Mouse (Mus musculus) stomach, embryonic 14.5 days (tissue): Measurements from ENCODE around the gene Fli1. TPM values are rescaled to one million over a fixed set of nuclear protein-coding genes. Genes with fewer than 3 reads are reported as not detected.

Experiments
- ATAC-seq: fragments of 200-750 bp; cut with Nextera tagmentation; 2 replicates; pipeline ENCODE4 v1.8.0; 2017; ENCODE audit warnings: low read depth, moderate TSS enrichment; ENCODE audit not compliant: insufficient number of reproducible peaks, insufficient read depth, low FRiP score
- H3K27ac ChIP-seq: fragments of 300-500 bp; sonication (generic); 2 replicates; pipeline ENCODE4 v1.5.1; 2014; ENCODE audit warnings: mild to moderate bottlenecking, low read length, moderate library complexity, mixed read lengths
- H3K27me3 ChIP-seq: fragments of 300-500 bp; sonication (generic); 2 replicates; pipeline ENCODE4 v1.6.1; 2014; ENCODE audit warnings: low read length, control low read depth, mixed read lengths; ENCODE audit not compliant: control insufficient read depth, insufficient read depth
- H3K36me3 ChIP-seq: fragments of 300-500 bp; sonication (generic); 2 replicates; pipeline ENCODE4 v1.6.1; 2014; ENCODE audit warnings: mild to moderate bottlenecking, control low read depth, low read length, moderate library complexity, mixed read lengths; ENCODE audit not compliant: control insufficient read depth, insufficient read depth
- H3K4me1 ChIP-seq: fragments of 300-500 bp; sonication (generic); 2 replicates; pipeline ENCODE4 v1.6.1; 2014; ENCODE audit warnings: low read length, control low read depth, mixed read lengths; ENCODE audit not compliant: control insufficient read depth, insufficient read depth
- H3K4me2 ChIP-seq: fragments of 300-500 bp; sonication (generic); replicated peaks from 2 replicates; pipeline ENCODE4 v1.6.1; 2014; ENCODE audit warnings: low read depth, low read length, control low read depth
- H3K4me3 ChIP-seq: fragments of 300-500 bp; sonication (generic); 2 replicates; pipeline ENCODE4 v1.5.1; 2014; ENCODE audit warnings: low read depth, low read length, control low read depth
- H3K9ac ChIP-seq: fragments of 300-500 bp; sonication (generic); replicated peaks from 2 replicates; pipeline ENCODE4 v1.6.1; 2014; ENCODE audit warnings: low read depth, mild to moderate bottlenecking, control low read depth, low read length, moderate library complexity, mixed read lengths
- H3K9me3 ChIP-seq: fragments of 300-500 bp; sonication (generic); 2 replicates; pipeline ENCODE4 v1.6.1; 2016; ENCODE audit warnings: low read depth, low read length, control low read depth; ENCODE audit not compliant: control insufficient read depth
- WGBS: fragments of 180-500 bp; shearing (Covaris S2); extraction: QIAGEN DNeasy Blood & Tissue Kit; methylation state at CpG from one replicate; pipeline ENCODE4 v1.1.7; 2014; 5-methylcytosine and 5-hydroxymethylcytosine counted together
- polyA plus RNA-seq: library from polyadenylated mRNA; unstranded; fragments of >200 nt; fragmentation: Nextera tagmentation; extraction: Ambion mirVana; gene quantifications from 2 replicates; pipeline ENCODE4 v1.2.1, GENCODE M21; 2014

Gene Fli1
- 11.4 and 11.6 TPM in 2 replicates for polyA plus RNA-seq

DNA sequence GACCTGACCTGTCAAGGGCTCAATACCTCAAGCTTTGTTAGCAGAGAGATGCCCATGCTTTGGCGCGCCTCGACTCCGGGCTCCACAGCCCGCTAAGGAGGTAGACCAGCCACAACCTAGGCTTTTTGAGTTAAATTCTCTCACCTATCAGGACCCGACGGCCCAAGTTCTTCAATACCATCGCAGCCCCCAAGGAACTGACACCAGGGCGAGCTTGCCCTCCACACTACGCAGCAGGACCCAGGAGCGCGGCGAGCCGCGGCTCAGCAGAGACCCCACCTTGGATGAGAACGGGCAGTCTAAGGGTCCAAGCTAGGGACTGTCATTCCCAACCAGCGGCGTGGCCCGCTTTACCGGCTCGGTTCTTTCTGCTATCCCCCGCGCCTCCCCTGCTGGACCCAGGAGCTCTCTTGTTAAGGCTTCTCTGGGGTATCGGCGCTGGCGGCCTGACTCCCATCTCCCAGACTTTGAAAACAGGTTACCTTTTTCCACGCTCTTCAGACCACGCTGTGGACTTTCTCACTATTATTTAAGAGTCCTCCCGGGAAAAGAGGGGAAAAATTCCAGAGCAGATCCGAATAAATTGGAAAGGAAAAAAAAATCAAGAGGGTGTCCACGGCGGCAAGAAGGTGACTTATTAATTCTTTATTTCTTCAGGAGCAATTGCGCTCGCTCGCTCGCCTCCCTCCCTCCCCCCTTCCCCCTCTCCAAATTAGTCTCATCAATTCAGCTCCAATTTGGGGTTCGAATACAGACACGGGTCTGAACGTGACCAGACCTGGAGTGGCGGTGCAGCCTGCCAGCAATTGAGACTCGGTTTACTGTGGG is at the start of gene Fli1:
Gene Fli1 (minus strand): TSS at position 650 of the 828 bp plus-strand sequence.
- 1% methylated on average over 41 of the region's 41 CpGs for WGBS
- peak within 1 kb of the TSS; percentile 98 for H3K4me2 ChIP-seq
- H3K27me3 ChIP-seq, result peaks cover 5% of the 10 kb centered on the region; the same call in 1 of the 2 replicates
- H3K27ac ChIP-seq, result peak within 1 kb of the TSS; percentile 58; the same call in 1 of the 2 replicates
- H3K9me3 ChIP-seq, result no peaks in the 10 kb centered on the region
- H3K9ac ChIP-seq, result peak within 1 kb of the TSS; percentile 18; the same call in 1 of the 2 replicates
- H3K4me1 ChIP-seq, result peaks cover 28% of the 10 kb centered on the region
- H3K36me3 ChIP-seq, result no peaks in the 10 kb centered on the region
- peak within 1 kb of the TSS; percentile 49 for H3K4me3 ChIP-seq
- no peak for ATAC-seq

DNA sequence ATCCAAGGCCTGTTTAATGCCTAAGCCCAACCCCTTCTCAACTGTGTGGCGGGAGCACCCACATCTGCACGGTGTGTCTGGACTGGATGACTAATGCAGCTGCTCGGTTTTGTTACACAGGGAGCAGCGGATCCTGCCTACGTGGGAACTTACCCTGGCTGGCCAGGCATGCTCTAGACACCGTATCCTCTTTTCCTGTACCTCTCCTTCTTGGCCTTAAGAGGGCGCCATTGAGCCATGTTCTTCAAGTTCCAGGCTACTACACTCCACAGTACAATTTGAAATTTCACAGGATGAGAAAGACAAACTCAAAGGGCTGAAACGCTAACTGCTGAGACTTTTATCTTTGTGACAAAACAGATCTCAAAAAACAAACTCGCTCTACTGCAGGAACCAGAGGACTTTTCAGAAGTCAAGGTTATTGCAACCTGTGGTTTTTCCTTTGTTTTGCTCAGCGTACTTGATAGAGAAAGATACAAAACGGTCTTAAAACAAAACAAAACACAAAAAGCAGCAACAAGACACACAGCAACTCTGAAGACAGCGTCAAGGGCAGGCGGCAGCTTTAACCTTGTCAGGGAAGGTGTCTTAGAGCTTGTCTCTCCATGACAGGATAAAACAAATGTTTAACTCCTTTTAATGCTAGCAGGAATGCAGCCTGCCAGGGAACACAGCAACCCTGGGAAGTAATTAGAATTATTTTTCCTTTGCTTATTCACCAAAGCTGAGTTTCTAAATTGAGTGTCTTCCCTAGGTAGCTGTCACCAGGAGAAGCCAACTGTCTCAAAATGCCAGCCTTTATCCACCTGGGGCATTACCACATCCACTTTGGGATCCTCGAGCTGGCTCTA is 49.3 kb upstream of the Fli1 start:
- no peak overlapping the region for H3K4me3 ChIP-seq
- no peak overlapping the region for H3K9ac ChIP-seq
- no peaks in the 10 kb centered on the region for H3K27me3 ChIP-seq
- H3K9me3 ChIP-seq, result no peaks in the 10 kb centered on the region
- H3K36me3 ChIP-seq, result no peaks in the 10 kb centered on the region
- H3K4me2 ChIP-seq, result peak overlapping the region; percentile 12; the same call in 1 of the 2 replicates
- peak; percentile 87 for ATAC-seq
- WGBS, result 9% methylated on average over 14 of the region's 14 CpGs
- H3K27ac ChIP-seq, result no peak overlapping the region
- H3K4me1 ChIP-seq, result peaks cover 6% of the 10 kb centered on the region; the same call in 1 of the 2 replicates

DNA sequence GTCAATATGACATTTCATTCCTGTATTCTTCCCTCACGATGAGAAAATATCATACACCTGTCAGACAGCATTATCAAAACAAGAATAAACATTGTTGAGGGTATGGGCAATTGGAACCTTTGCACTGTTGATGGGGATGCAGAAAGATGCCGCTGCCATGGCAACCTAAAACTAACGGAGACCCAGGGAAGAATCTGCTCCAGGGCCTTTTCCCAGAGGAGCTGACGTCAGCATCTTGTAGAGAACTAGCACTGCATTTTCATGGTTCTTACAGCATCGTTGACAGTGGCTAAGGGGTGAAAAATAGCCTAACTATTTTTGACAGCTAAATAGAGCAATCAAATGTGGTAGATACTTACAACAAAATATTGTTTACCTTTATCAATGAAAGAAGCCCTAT is 47.9 kb upstream of the Fli1 start:
- no peak overlapping the region for H3K9ac ChIP-seq
- 66% methylated on average over 5 of the region's 5 CpGs for WGBS
- H3K36me3 ChIP-seq, result no peaks in the 10 kb centered on the region

DNA sequence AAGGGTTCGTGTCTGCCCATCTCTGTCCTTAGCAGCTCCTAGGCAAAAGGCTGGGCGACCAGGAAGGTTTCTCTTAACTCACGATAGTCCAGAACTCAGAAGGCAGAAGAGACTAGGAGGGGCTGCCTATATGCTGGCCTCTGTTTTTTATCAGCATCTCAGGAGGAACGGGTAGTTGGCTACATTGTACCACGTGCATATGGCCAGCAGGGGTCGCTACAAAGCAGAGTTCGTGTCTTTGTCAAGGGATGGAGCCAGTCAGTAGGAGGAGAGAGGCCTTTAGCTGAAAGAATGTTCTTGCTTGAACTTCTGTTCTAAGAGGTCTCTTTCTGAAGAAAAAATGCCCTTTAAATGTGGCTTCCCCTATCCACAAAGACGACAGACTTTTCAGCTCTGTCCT is 47.2 kb upstream of the Fli1 start:
- no peak overlapping the region for H3K4me3 ChIP-seq
- no peak for ATAC-seq
- H3K27ac ChIP-seq, result no peak overlapping the region
- no peak overlapping the region for H3K4me2 ChIP-seq
- H3K27me3 ChIP-seq, result no peaks in the 10 kb centered on the region
- H3K4me1 ChIP-seq, result peaks cover 6% of the 10 kb centered on the region; the same call in 1 of the 2 replicates
- no peaks in the 10 kb centered on the region for H3K36me3 ChIP-seq
- no peak overlapping the region for H3K9ac ChIP-seq
- no peaks in the 10 kb centered on the region for H3K9me3 ChIP-seq
- WGBS, result 7% methylated on average over 8 of the region's 8 CpGs

More for the DNA sequence above, 47.9 kb upstream of the Fli1 start:
- no peaks in the 10 kb centered on the region for H3K27me3 ChIP-seq
- no peaks in the 10 kb centered on the region for H3K9me3 ChIP-seq
- H3K4me1 ChIP-seq, result peaks cover 6% of the 10 kb centered on the region; the same call in 1 of the 2 replicates
- no peak overlapping the region for H3K4me2 ChIP-seq
- H3K27ac ChIP-seq, result no peak overlapping the region
- ATAC-seq, result no peak
- H3K4me3 ChIP-seq, result no peak overlapping the region

DNA sequence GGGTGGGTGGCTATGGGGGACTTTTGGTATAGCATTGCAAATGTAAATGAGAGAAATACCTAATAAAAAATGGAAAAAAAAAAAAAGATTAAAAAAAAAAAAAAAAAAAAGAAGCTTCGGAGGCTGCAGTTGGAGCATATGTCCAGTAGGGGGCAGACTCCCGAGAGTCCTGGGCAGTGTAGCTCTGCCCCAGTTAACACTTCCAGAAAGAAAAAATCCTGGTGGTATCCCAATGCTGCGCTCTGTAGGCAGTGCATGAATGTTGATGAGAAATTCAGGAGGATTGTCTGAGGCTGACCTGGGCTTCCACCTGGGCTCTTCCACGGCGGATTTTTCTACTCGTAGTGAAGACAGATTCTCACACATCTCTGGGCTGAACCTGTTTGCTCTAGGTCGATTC is 42.7 kb upstream of the Fli1 start:
- Histone ChIP-seq H3K27me3 (no peaks in the 10 kb centered on the region), H3K9me3 (no peaks in the 10 kb centered on the region), H3K4me3 (no peak overlapping the region), H3K9ac (no peak overlapping the region), H3K27ac (no peak overlapping the region), H3K4me1 (no peaks in the 10 kb centered on the region), H3K4me2 (no peak overlapping the region), H3K36me3 (no peaks in the 10 kb centered on the region)
- ATAC-seq, result no peak
- 45% methylated on average over 7 of the region's 7 CpGs for WGBS

DNA sequence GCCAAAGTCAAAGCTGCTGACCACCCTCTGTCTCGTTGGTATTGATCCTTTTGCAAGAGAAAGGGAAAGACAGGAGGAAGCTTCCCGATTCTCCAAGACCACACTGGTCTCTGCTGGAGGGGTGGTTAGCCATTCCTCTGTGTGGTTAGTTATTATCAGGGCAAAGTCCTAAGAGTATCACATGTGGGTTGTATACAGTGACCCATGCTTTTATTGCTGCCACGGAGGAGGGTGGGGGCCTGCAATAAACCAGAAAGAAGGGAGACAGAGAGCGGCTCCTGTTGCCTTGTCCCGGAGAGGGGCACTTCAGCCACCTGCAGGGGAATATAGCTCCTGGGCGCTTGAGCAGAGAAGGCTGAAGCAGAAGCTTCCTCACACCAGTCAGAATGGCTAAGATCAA is 41.2 kb upstream of the Fli1 start:
- no peak overlapping the region for H3K27ac ChIP-seq
- no peak overlapping the region for H3K9ac ChIP-seq
- no peaks in the 10 kb centered on the region for H3K9me3 ChIP-seq
- H3K4me2 ChIP-seq, result no peak overlapping the region
- no peaks in the 10 kb centered on the region for H3K27me3 ChIP-seq
- H3K4me3 ChIP-seq, result no peak overlapping the region
- no peaks in the 10 kb centered on the region for H3K36me3 ChIP-seq
- 79% methylated on average over 6 of the region's 6 CpGs for WGBS
- H3K4me1 ChIP-seq, result no peaks in the 10 kb centered on the region
- no peak for ATAC-seq

DNA sequence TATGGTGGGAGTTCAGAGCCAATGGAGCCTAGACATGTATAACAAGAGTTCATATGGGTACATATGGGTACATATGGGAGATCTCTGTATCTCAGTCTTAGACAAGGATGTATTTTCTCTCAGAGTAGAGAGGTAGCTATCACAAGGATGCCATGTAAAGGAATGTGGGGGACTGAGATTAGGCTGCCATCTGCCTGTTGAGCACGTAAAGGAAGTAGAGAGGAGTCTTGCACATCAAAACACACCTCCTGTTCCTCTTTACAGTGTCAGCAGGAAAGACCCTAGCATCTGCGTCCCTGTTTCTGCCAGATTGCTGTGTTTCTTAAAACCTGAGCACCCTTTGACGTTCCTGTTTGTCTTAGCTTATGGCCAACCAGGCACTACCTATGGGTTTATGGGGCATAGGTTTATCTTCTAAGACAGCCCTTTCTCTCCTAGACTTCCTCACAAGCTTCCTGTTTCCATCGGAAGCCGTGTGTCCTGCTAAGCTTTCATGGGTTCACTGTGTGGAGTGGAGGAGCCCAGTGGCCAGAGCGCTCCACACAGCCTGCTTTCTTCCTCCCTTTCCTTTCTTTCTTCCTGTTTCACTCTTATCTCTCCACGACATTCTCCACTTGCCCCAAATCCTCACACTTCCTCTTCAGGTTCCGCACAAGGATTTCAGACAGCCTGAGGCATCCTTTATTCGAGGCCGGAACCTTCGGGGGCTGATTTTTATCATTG is 39.4 kb upstream of the Fli1 start:
- no peak overlapping the region for H3K9ac ChIP-seq
- H3K27me3 ChIP-seq, result no peaks in the 10 kb centered on the region
- no peak overlapping the region for H3K4me3 ChIP-seq
- 74% methylated on average over 11 of the region's 11 CpGs for WGBS
- no peak overlapping the region for H3K27ac ChIP-seq
- no peaks in the 10 kb centered on the region for H3K36me3 ChIP-seq
- H3K9me3 ChIP-seq, result no peaks in the 10 kb centered on the region
- no peak for ATAC-seq
- no peak overlapping the region for H3K4me2 ChIP-seq
- H3K4me1 ChIP-seq, result no peaks in the 10 kb centered on the region

DNA sequence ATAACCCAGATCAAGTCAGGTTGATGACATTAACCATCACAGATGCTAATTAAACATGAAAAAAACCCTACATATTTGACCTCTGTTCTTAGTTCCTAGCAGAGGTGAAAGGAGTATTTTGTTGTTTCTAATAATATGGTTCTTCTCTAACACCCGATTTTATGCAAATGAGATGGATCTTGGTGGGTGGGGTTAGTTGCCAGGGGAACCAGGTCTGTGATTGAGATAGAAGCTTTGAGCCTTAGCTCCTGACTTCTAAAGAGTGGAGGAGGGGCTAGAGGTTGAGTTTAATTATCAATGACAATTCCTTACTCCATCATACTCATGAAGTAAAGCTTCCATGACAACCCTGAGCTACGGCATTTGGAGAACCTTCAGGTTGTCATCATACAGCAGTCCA is 35.8 kb upstream of the Fli1 start:
- Histone ChIP-seq H3K9ac (no peak overlapping the region), H3K27me3 (no peaks in the 10 kb centered on the region), H3K4me1 (no peaks in the 10 kb centered on the region), H3K4me2 (no peak overlapping the region), H3K9me3 (no peaks in the 10 kb centered on the region), H3K4me3 (no peak overlapping the region), H3K27ac (no peak overlapping the region), H3K36me3 (no peaks in the 10 kb centered on the region)
- 78% methylated on average over 2 of the region's 2 CpGs for WGBS
- no peak for ATAC-seq
